Mouse (Mus musculus) liver (tissue): Measurements from ENCODE around the gene Rwdd1.
"Not testable (repeated sequence)": the region's sequence is repeated elsewhere in the genome, so short reads cannot be mapped to it uniquely, and the experiment has no call there.

ENCODE experiments used
- DNase-seq: peaks from one replicate; pipeline ENCODE4 v3.0.0-alpha.2; 2020; ENCODE audit warnings: mixed read lengths

The Rwdd1 gene

GRCm38 (mm10) chr10:34019302-34020075 lies at the start of gene Rwdd1:
Gene Rwdd1, minus strand, starts transcription at chr10:34019624.
- peak; percentile 96 for DNase-seq

GRCm38 (mm10) chr10:34066591-34066990 lies 47.2 kb upstream of the Rwdd1 start:
- DNase-seq, result no peak

- DNase-seq, result no peak
These were observed 34.6 kb upstream of the Rwdd1 start for GRCm38 (mm10) chr10:34053987-34054386.

- DNase-seq, result no peak
These were observed 24.8 kb upstream of the Rwdd1 start, which contains the start of gene Calhm4 for GRCm38 (mm10) chr10:34044210-34044609. Gene Calhm4, minus strand, starts transcription at chr10:34044310.

- no peak for DNase-seq
These were observed 18.0 kb upstream of the Rwdd1 start, which contains the start of gene Trappc3l for GRCm38 (mm10) chr10:34037401-34037800. Gene Trappc3l, plus strand, starts transcription at chr10:34037597.

- DNase-seq, result no peak
These were observed 17.2 kb upstream of the Rwdd1 start for GRCm38 (mm10) chr10:34036587-34036986.

- DNase-seq, result peak; percentile 78
These were observed 14.3 kb upstream of the Rwdd1 start for GRCm38 (mm10) chr10:34033630-34034305.

- no peak for DNase-seq
These were observed 10.9 kb upstream of the Rwdd1 start for GRCm38 (mm10) chr10:34030322-34030721.

GRCm38 (mm10) chr10:34018746-34019301 lies 600 bp downstream of the Rwdd1 start:
- peak; percentile 23 for DNase-seq

GRCm38 (mm10) chr10:34013241-34013640 lies 6.2 kb downstream of the Rwdd1 start:
- DNase-seq, result no peak

GRCm38 (mm10) chr10:34012581-34012980 lies 6.8 kb downstream of the Rwdd1 start:
- DNase-seq, result no peak

- DNase-seq, result no peak
These were observed 21.0 kb downstream of the Rwdd1 start for GRCm38 (mm10) chr10:33998397-33998796.

GRCm38 (mm10) chr10:33996686-33997085 lies 22.7 kb downstream of the Rwdd1 start:
- DNase-seq, result not testable (repeated sequence)

GRCm38 (mm10) chr10:33986771-33987170 lies 32.7 kb downstream of the Rwdd1 start:
- DNase-seq, result peak; percentile 62

- no peak for DNase-seq
These were observed 44.5 kb downstream of the Rwdd1 start for GRCm38 (mm10) chr10:33974781-33975494.

- DNase-seq, result no peak
These were observed 66.9 kb downstream of the Rwdd1 start for GRCm38 (mm10) chr10:33952509-33952908.

- peak; percentile 87 for DNase-seq
These were observed 68.4 kb downstream of the Rwdd1 start, which contains the start of gene Zup1 for GRCm38 (mm10) chr10:33950803-33951583. Gene Zup1, minus strand, starts transcription at chr10:33951269.
